Mouse (Mus musculus): ENCODE results near the gene Cenpp.

DNA sequence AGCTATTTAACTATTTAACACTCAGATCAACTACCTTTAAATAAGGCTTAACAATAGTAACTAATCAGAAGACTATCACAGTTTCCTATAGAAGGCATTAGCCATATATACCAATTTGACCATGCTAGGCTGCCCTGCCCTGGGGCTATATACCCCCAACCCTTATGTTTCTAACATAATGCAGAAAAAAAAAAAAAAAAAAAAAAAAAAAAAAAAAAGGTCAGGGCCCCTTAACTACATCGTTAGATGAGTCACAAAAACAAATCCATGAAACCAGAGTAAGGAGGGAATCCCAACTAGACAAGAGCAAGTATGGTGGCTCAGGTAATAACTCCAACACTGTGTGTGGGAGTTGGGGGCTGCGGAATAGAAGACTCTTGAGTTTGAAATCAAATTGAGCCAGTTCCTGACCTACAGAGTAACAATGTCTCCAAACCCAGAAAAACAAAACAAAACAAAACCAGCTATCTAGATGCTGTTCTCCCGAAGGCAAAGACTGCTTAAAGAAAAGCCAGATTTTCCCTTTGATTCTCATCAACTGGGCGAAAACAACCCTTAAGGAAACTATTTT lies 719 bp downstream of the Cenpp start:
- TF ChIP-seq CTCF (IDR thresholded peaks at IDR 0.05; ENCODE audit: low read depth) (no peak), EP300 (IDR thresholded peaks at IDR 0.05; ENCODE audit: low read depth) (no peak)
